Mouse (Mus musculus) adrenal gland, adult 18-20 months (tissue): ENCODE measurements around the gene Ppp1r13l. TPM values are rescaled to one million over a fixed set of nuclear protein-coding genes. Genes with fewer than 3 reads are reported as not detected.

Experiments used
- DNase-seq, 2 experiments: peaks; one replicate each; pipeline ENCODE4 v3.0.0; 2021 to 2022; ENCODE audit warnings: low spot score in 2 of 2
- microRNA-seq, 2 experiments: library from miRNA; unstranded; fragments of <30 nt; microRNA quantifications; one replicate each; pipeline ENCODE4 v1.2.0; 2021; ENCODE audit warnings: borderline number of aligned reads in 2 of 2
- total RNA-seq, 2 experiments: library from RNA; stranded (reverse); gene quantifications; 1 replicate in 1 of 2; 2 replicates in 1 of 2; pipeline ENCODE4 v1.2.3; 2021

The Ppp1r13l gene
- total RNA-seq, 2 experiments from 2014 or later: 5.9 to 6.7 TPM

DNA sequence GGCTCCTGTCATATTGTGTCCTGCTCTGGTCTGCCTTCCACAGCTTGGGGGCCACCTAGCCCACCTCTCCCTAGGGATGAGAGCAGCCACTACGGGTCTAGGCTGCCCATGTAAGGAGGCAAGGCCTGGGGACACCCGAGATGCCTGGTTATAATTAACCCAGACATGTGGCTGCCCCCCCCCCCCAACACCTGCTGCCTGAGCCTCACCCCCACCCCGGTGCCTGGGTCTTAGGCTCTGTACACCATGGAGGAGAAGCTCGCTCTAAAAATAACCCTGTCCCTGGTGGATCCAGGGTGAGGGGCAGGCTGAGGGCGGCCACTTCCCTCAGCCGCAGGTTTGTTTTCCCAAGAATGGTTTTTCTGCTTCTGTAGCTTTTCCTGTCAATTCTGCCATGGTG is 50.2 kb downstream of the Ppp1r13l start:
- DNase-seq: no peak

- peak in 1 of 2 experiments; percentile 54 for DNase-seq
These were observed 51.3 kb downstream of the Ppp1r13l start for GRCm38 (mm10) chr7:19410766-19411344.

DNA sequence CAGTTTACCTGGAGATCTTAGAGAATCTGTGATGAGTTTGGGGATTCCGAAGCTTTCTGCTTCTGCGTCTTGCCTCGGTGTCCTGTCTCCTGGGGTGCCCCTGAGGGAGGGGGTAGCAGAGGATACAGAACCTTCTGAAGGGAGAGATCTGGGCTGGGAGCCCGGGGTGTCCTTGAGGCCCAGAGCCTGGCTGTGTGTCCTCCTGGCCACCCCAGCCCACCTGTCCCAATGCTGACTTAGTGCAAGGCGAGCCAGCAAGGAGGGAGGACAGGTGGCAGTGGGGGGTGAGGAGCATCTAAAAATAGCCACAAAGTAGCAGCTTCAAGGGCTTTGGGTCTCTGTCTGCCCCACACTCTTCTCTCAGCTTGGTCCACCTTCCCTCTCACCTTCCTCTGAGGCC is 52.2 kb downstream of the Ppp1r13l start:
- no peak for DNase-seq

- no peak for DNase-seq
These were observed 54.0 kb downstream of the Ppp1r13l start for GRCm38 (mm10) chr7:19413525-19413924.

GRCm38 (mm10) chr7:19416590-19416989 is 57.0 kb downstream of the Ppp1r13l start:
- DNase-seq: no peak

- no peak for DNase-seq
These were observed 60.6 kb downstream of the Ppp1r13l start for GRCm38 (mm10) chr7:19420121-19420520.

DNA sequence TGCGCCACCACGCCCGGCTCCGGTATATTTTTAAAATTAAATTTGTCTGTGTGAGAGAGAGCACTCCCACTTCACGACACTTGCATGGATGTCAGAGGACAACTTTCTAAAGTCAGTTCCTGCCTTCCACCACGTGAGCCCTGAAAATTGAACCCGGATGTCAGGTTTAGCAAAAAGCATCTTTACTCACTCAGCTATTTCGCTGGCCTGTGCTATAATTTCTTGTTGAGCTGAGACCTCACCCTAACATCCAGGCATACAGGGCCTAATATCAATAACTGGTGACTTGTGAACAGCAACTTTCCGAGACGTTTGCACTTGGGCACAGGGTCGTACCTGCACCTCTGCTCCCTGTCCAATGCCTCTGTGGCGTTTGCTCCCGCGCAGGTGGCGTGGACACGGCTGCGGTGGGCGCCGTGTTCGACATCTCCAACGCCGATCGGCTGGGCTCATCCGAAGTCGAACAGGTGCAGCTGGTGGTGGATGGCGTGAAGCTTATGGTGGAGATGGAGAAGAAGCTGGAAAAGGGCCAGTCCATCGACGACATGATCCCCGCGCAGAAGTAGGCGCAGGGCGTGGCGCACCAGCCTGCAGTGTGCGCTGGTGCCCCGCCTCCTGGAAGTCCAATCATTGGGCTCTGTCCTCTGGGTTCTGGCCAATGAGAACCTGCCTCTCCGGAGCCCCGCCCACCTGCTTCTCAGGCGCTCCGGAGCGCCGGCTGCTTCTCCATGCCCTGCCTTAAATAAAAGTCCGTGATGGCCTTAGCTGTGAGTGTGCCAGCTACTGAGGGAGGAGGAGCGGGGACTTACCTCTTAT is 61.5 kb downstream of the Ppp1r13l start:
- peak; percentile 76 to 77 for DNase-seq

DNA sequence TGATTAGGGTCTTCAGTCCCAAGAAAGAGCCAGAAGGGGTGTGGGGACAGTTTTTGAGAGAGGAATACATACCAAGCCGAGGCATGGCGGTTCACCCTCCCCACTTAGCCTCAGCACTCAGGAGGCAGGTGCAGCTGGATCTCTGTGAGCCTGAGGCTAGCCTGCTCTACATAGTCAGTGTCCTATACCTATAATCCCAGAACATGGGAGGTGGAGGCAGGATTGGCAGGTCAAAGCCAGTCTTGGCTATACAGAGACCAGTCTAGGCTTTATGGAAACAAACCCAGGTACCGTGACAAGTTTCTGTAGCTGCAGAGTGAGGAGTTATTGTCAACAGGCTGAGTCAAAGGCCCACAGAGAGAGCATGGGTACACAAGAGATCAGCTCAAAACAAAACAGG is 63.5 kb downstream of the Ppp1r13l start:
- no peak for DNase-seq

GRCm38 (mm10) chr7:19424051-19424450 is 64.5 kb downstream of the Ppp1r13l start:
- no peak for DNase-seq

- no peak for DNase-seq
These were observed 66.8 kb downstream of the Ppp1r13l start for GRCm38 (mm10) chr7:19426349-19426748.

GRCm38 (mm10) chr7:19426888-19427287 is 67.3 kb downstream of the Ppp1r13l start:
- no peak for DNase-seq

Small RNAs within 50 kb of the gene (microRNA-seq; reads per million reads assigned to microRNA genes)
- 0 reads per million in 2 experiments for gene Mir343

Other genes starting within 250 kb of the Ppp1r13l start
- gene Gm4969, start 241.4 kb upstream of the Ppp1r13l start, total RNA-seq: not detected
- 10 to 100 TPM; 12.6 to 15.4 TPM for gene Fbxo46, start 239.9 kb upstream of the Ppp1r13l start, total RNA-seq
- 10 to 100 TPM; 13.6 to 14.6 TPM for gene Qpctl, start 210.5 kb upstream of the Ppp1r13l start, total RNA-seq
- gene Snrpd2, start 210.0 kb upstream of the Ppp1r13l start, total RNA-seq: 10 to 100 TPM; 81.7 to 89.5 TPM
- under 1 TPM; 0.60 to 0.70 TPM for gene Gipr, start 193.6 kb upstream of the Ppp1r13l start, total RNA-seq
- 10 to 100 TPM; 33.9 to 43.9 TPM for gene Eml2, start 183.3 kb upstream of the Ppp1r13l start, total RNA-seq
- 10 to 100 TPM in 1 of 2 experiments, 1 to 10 TPM in 1; 7.7 to 17.3 TPM for gene Gpr4, start 147.2 kb upstream of the Ppp1r13l start, total RNA-seq
- gene Opa3, start 131.4 kb upstream of the Ppp1r13l start, total RNA-seq: 10 to 100 TPM; 40.8 to 56.7 TPM
- gene Vasp, start 87.9 kb upstream of the Ppp1r13l start, total RNA-seq: 10 to 100 TPM; 42.9 to 56.4 TPM
- gene Ppm1n, start 79.7 kb upstream of the Ppp1r13l start, total RNA-seq: not detected
- 1 to 10 TPM; 5.0 to 8.6 TPM for gene Rtn2, start 77.1 kb upstream of the Ppp1r13l start, total RNA-seq
- 10 to 100 TPM; 15.9 to 23.2 TPM for gene Fosb, start 49.7 kb upstream of the Ppp1r13l start, total RNA-seq
- 10 to 100 TPM; 31.2 to 41.0 TPM for gene Ercc1, start 15.0 kb upstream of the Ppp1r13l start, total RNA-seq
- gene Cd3eap, start 266 bp upstream of the Ppp1r13l start, total RNA-seq: 10 to 100 TPM; 13.3 to 13.7 TPM
- 10 to 100 TPM; 27.1 to 30.9 TPM for gene Ercc2, start 22.3 kb downstream of the Ppp1r13l start, total RNA-seq
- 1 to 10 TPM; 1.3 to 3.7 TPM for gene Klc3, start 44.4 kb downstream of the Ppp1r13l start, total RNA-seq
- gene Ckm, start 45.0 kb downstream of the Ppp1r13l start, total RNA-seq: 10 to 100 TPM in 1 of 2 experiments, not detected in 1; 14.7 TPM
- gene Mark4, start 99.1 kb downstream of the Ppp1r13l start, total RNA-seq: 10 to 100 TPM; 35.9 to 54.0 TPM
- 10 to 100 TPM; 31.7 to 36.8 TPM for gene Exoc3l2, start 103.6 kb downstream of the Ppp1r13l start, total RNA-seq
- 10 to 100 TPM in 1 of 2 experiments, 1 to 10 TPM in 1; 8.4 to 10.0 TPM for gene Bloc1s3, start 148.6 kb downstream of the Ppp1r13l start, total RNA-seq
- gene Trappc6a, start 148.6 kb downstream of the Ppp1r13l start, total RNA-seq: 10 to 100 TPM; 70.0 to 92.4 TPM
- under 1 TPM in 1 of 2 experiments, not detected in 1; 0.17 TPM for gene Nkpd1, start 158.1 kb downstream of the Ppp1r13l start, total RNA-seq
- gene Ppp1r37, start 203.3 kb downstream of the Ppp1r13l start, total RNA-seq: 10 to 100 TPM; 72.8 to 73.6 TPM
- 1 to 10 TPM in 1 of 2 experiments, under 1 TPM in 1; 0.46 to 1.2 TPM for gene Zfp296, start 217.5 kb downstream of the Ppp1r13l start, total RNA-seq
- gene Gemin7, start 217.8 kb downstream of the Ppp1r13l start, total RNA-seq: 10 to 100 TPM; 66.7 to 85.1 TPM
- gene Clasrp, start 244.7 kb downstream of the Ppp1r13l start, total RNA-seq: 10 to 100 TPM; 36.5 to 36.9 TPM